In the genomic region with DNA sequence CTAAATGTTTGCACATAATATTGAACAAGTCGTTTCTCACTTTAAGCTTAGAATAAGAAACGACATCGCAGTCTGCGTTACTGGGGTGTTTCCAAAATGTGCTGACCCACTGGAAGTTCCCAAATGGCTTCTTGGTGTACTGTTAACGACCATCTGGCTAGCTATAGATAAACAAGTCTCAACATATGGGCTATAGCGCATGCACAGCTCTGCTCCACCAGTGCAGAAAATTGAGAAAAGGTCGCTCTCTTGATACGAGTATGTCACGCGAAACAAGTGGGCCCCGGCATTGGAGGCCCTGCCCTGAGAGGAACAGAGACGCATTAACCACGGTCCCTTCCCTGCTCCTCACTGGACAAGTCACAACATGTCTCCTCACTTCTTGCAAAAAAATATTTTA, we compare ENCODE assay signal across 18 mouse cellular contexts.
A peak's percentile ranks its signal among the peaks of the same experiment; 100 is the strongest.
DNase-seq lines count a peak whose midpoint lies in the region; ATAC-seq and TF ChIP-seq lines count a peak whose summit lies in the region.
"Had no signal": no experiment of that assay in that cellular context is flagged by ENCODE, and none has a peak within 500 bp of the region (broad histone marks: within the 10 kb centered on the region; RNA-seq: fewer than 3 reads in every experiment).

No protein-coding gene starts in this region.

- H3K4me2 ChIP-seq in forebrain, embryonic 14.5 days (ENCODE audit: low read length) = no peak overlapping the region
- H3K4me2 ChIP-seq in forebrain, postnatal 0 days (ENCODE audit: low read depth) = no peak overlapping the region
- no peak overlapping the region for H3K4me2 ChIP-seq in forebrain, embryonic 11.5 days (ENCODE audit: low read depth, low read length, severe bottlenecking)
- H3K4me2 ChIP-seq in kidney, embryonic 15.5 days = no peak overlapping the region
- H3K4me2 ChIP-seq: embryonic facial prominence, embryonic 12.5 days had no signal

- peak; percentile 20; the same call in 1 of the 2 replicates for ATAC-seq in forebrain, embryonic 14.5 days
- peak; percentile 55 for ATAC-seq in forebrain, postnatal 0 days
- ATAC-seq in forebrain, embryonic 11.5 days (replicated peaks; ENCODE audit: low FRiP score) = no peak
- ATAC-seq in kidney, embryonic 15.5 days (replicated peaks; ENCODE audit: low FRiP score) = 0 out of 2 replicates have a peak, but pooled peaks have one; percentile 25

- H3K27me3 ChIP-seq in forebrain, embryonic 14.5 days (replicated peaks; ENCODE audit: control insufficient read depth, insufficient read depth, low read length) = no peaks in the 10 kb centered on the region
- no peaks in the 10 kb centered on the region for H3K27me3 ChIP-seq in forebrain, embryonic 10.5 days (ENCODE audit: poor library complexity, severe bottlenecking)
- no peaks in the 10 kb centered on the region for H3K27me3 ChIP-seq in forebrain, postnatal 0 days (ENCODE audit: insufficient read depth, low read length)
- H3K27me3 ChIP-seq in forebrain, embryonic 11.5 days (ENCODE audit: control insufficient read depth, insufficient read depth, low read length) = no peaks in the 10 kb centered on the region
- no peaks in the 10 kb centered on the region for H3K27me3 ChIP-seq in kidney, embryonic 15.5 days
- H3K27me3 ChIP-seq: embryonic facial prominence, embryonic 12.5 days had no signal

- 81% methylated on average over 13 of the region's 13 CpGs for WGBS in forebrain, embryonic 14.5 days
- 93% methylated on average over 13 of the region's 13 CpGs for WGBS in forebrain, embryonic 10.5 days
- 83% methylated on average over 13 of the region's 13 CpGs for WGBS in forebrain, postnatal 0 days
- WGBS in forebrain, embryonic 11.5 days = 89% methylated on average over 13 of the region's 13 CpGs
- 66% methylated on average over 13 of the region's 13 CpGs for WGBS in kidney, embryonic 15.5 days

- no peaks in the 10 kb centered on the region for H3K9me3 ChIP-seq in forebrain, embryonic 14.5 days (replicated peaks; ENCODE audit: control insufficient read depth, low read length)
- no peaks in the 10 kb centered on the region for H3K9me3 ChIP-seq in forebrain, embryonic 10.5 days
- H3K9me3 ChIP-seq in forebrain, postnatal 0 days (ENCODE audit: low read length) = no peaks in the 10 kb centered on the region
- H3K9me3 ChIP-seq in forebrain, embryonic 11.5 days (ENCODE audit: control insufficient read depth, low read length) = no peaks in the 10 kb centered on the region
- H3K9me3 ChIP-seq in kidney, embryonic 15.5 days (replicated peaks) = no peaks in the 10 kb centered on the region
- H3K9me3 ChIP-seq: embryonic facial prominence, embryonic 10.5 days; embryonic facial prominence, embryonic 12.5 days had no signal

- no peak overlapping the region for H3K9ac ChIP-seq in forebrain, embryonic 14.5 days (ENCODE audit: low read length)
- no peak overlapping the region for H3K9ac ChIP-seq in forebrain, postnatal 0 days
- H3K9ac ChIP-seq in forebrain, embryonic 11.5 days (ENCODE audit: low read length) = no peak overlapping the region
- no peak overlapping the region for H3K9ac ChIP-seq in kidney, embryonic 15.5 days
- H3K9ac ChIP-seq: embryonic facial prominence, embryonic 12.5 days had no signal

- TF ChIP-seq CTCF in forebrain, postnatal 0 days (IDR thresholded peaks at IDR 0.05; ENCODE audit: low read depth) = no peak
- no peak for TF ChIP-seq CTCF in brain, embryonic 14.5 days (IDR thresholded peaks at IDR 0.05; ENCODE audit: borderline replicate concordance, extremely low read depth, insufficient read depth, insufficient read length)

- no peak overlapping the region for H3K4me3 ChIP-seq in forebrain, embryonic 14.5 days (ENCODE audit: low read depth, low read length)
- H3K4me3 ChIP-seq in forebrain, embryonic 10.5 days = no peak overlapping the region
- no peak overlapping the region for H3K4me3 ChIP-seq in forebrain, postnatal 0 days (ENCODE audit: low read depth, low read length)
- no peak overlapping the region for H3K4me3 ChIP-seq in forebrain, embryonic 11.5 days (ENCODE audit: low read depth, low read length)
- H3K4me3 ChIP-seq in kidney, embryonic 15.5 days (replicated peaks) = no peak overlapping the region
- H3K4me3 ChIP-seq: embryonic facial prominence, embryonic 10.5 days; embryonic facial prominence, embryonic 12.5 days had no signal

- peak; percentile 11 for DNase-seq in forebrain, embryonic 14.5 days (ENCODE audit: low spot score)
- no peak for DNase-seq in forebrain, embryonic 10.5 days (ENCODE audit: extremely low spot score, low spot score)
- no peak for DNase-seq in forebrain, postnatal 0 days
- DNase-seq in forebrain, embryonic 11.5 days (ENCODE audit: low spot score) = no peak
- no peak for DNase-seq in kidney, postnatal 25 days
- peak; percentile 44 for DNase-seq in brain, embryonic 14.5 days (ENCODE audit: low read depth)
- no peak for DNase-seq in layer of hippocampus, postnatal 10 days (ENCODE audit: low spot score in 2 of 2)
- DNase-seq: adrenal gland, adult 2 months; adrenal gland, postnatal 10 days; adrenal gland, postnatal 25 days; cerebellum, adult 11-12 months; cerebellum, adult 2 months; cerebellum, adult 9-10 months; cerebellum, postnatal 10 days; cerebellum, postnatal 25 days had no signal

- H3K36me3 ChIP-seq in forebrain, embryonic 14.5 days (ENCODE audit: control insufficient read depth, insufficient read depth, low read length) = no peaks in the 10 kb centered on the region
- no peaks in the 10 kb centered on the region for H3K36me3 ChIP-seq in forebrain, embryonic 10.5 days (replicated peaks)
- no peaks in the 10 kb centered on the region for H3K36me3 ChIP-seq in forebrain, postnatal 0 days (ENCODE audit: insufficient read depth)
- H3K36me3 ChIP-seq in forebrain, embryonic 11.5 days (ENCODE audit: control insufficient read depth, insufficient read depth, low read length) = no peaks in the 10 kb centered on the region
- no peaks in the 10 kb centered on the region for H3K36me3 ChIP-seq in kidney, embryonic 15.5 days
- H3K36me3 ChIP-seq: embryonic facial prominence, embryonic 10.5 days; embryonic facial prominence, embryonic 12.5 days had no signal

- H3K27ac ChIP-seq in forebrain, embryonic 14.5 days (ENCODE audit: low read depth, low read length) = no peak overlapping the region
- H3K27ac ChIP-seq in forebrain, embryonic 10.5 days = no peak overlapping the region
- no peak overlapping the region for H3K27ac ChIP-seq in forebrain, postnatal 0 days (ENCODE audit: low read depth, low read length)
- H3K27ac ChIP-seq in forebrain, embryonic 11.5 days (ENCODE audit: low read depth, low read length) = no peak overlapping the region
- no peak overlapping the region for H3K27ac ChIP-seq in kidney, embryonic 15.5 days
- H3K27ac ChIP-seq: embryonic facial prominence, embryonic 10.5 days; embryonic facial prominence, embryonic 12.5 days had no signal

- TF ChIP-seq POLR2A in brain, embryonic 14.5 days (IDR thresholded peaks at IDR 0.05; ENCODE audit: borderline replicate concordance, extremely low read depth, insufficient read depth, insufficient read length, poor library complexity, severe bottlenecking) = no peak

- H3K4me1 ChIP-seq in forebrain, embryonic 14.5 days (ENCODE audit: control insufficient read depth, insufficient read depth, low read length) = no peaks in the 10 kb centered on the region
- no peaks in the 10 kb centered on the region for H3K4me1 ChIP-seq in forebrain, embryonic 10.5 days
- no peaks in the 10 kb centered on the region for H3K4me1 ChIP-seq in forebrain, postnatal 0 days (ENCODE audit: insufficient read depth)
- no peaks in the 10 kb centered on the region for H3K4me1 ChIP-seq in forebrain, embryonic 11.5 days (replicated peaks; ENCODE audit: control insufficient read depth, insufficient read depth, low read length)
- no peaks in the 10 kb centered on the region for H3K4me1 ChIP-seq in kidney, embryonic 15.5 days
- H3K4me1 ChIP-seq: embryonic facial prominence, embryonic 10.5 days; embryonic facial prominence, embryonic 12.5 days had no signal

Comparison
In these comparisons a context has a peak if more than half of its experiments do, and no peak if none do; other contexts are left out.
1. DNase-seq: peak in forebrain, embryonic 14.5 days (single experiment) and brain, embryonic 14.5 days (single experiment); none in forebrain, embryonic 10.5 days (single experiment), forebrain, postnatal 0 days (single experiment), forebrain, embryonic 11.5 days (single experiment), kidney, postnatal 25 days (0 of 2) and layer of hippocampus, postnatal 10 days (0 of 2).